Mouse (Mus musculus): ENCODE measurements around the gene Cdkn2aip. TPM values are rescaled to one million over a fixed set of nuclear protein-coding genes. Genes with fewer than 3 reads are reported as not detected.

Cdkn2aip gene
- polyA plus RNA-seq, 1 experiment from 2014 or later: 21.0 TPM

- Histone ChIP-seq H3K27ac (ENCODE audit: low read length) (peak overlapping the region; percentile 95), H3K9ac (ENCODE audit: low read depth, low read length) (peak overlapping the region; percentile 97), H3K27me3 (replicated peaks; ENCODE audit: control insufficient read depth, insufficient read depth, low read length) (no peaks in the 10 kb centered on the region), H3K9me3 (ENCODE audit: control insufficient read depth, low read length) (no peaks in the 10 kb centered on the region), H3K4me1 (ENCODE audit: control insufficient read depth, insufficient read depth, low read length) (peaks cover 6% of the 10 kb centered on the region), H3K4me3 (ENCODE audit: low read length) (peak overlapping the region; percentile 93), H3K36me3 (ENCODE audit: control insufficient read depth, insufficient read depth, low read length) (0 out of 2 replicates have a peak, but pooled peaks cover under 1% of the 10 kb centered on the region), H3K4me2 (ENCODE audit: low read depth, low read length) (peak overlapping the region; percentile 71)
- ATAC-seq: peak; percentile 20
- under 1% methylated on average over 50 of the region's 59 CpGs for WGBS
These were observed 39.5 kb downstream of the Cdkn2aip start for GRCm38 (mm10) chr8:47674140-47674776.

DNA sequence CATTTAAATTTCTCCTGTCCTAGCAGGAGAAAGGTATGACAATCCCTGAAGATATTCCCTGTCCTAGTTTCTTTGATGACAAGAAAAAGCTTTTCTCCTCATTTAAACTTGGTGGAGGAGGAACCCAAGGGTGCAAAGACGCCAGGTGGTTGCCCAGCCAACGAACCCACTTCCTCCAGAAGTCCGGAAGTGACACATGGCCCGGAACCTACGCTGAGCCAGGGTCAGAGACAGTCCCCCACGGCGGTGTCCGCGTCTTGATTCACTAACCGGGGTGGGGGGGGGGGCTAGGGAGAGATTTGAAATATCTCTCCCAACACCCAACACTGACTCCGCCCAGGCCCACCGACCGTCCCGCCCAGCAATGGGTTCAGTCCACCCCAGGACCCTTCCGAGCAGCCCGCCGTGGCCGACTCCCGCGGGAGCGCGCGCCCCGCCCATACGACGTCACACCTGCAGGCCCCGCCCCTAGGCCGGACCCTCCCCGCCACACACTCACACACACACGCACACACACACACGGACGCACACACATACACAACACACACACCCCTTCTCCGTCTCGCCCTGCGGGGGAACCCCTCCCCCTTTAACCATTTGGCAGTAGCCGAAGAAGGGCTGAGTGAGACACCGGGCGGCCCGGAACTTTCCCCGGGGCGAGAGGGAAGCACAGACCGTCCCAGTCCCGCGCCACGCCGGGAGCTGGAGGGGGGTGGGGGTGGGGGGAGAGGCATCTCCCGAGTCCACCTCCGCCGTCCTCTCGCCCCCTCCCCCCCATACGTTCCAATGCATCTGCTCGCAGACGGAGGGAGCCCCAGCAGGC lies 40.2 kb downstream of the Cdkn2aip start:
- under 1% methylated on average over 50 of the region's 53 CpGs for WGBS
- H3K36me3 ChIP-seq (ENCODE audit: control insufficient read depth, insufficient read depth, low read length): peaks cover 2% of the 10 kb centered on the region; the same call in 1 of the 2 replicates
- H3K4me3 ChIP-seq (ENCODE audit: low read length): peak overlapping the region; percentile 93
- peak overlapping the region; percentile 95 for H3K27ac ChIP-seq (ENCODE audit: low read length)
- ATAC-seq: peak; percentile 61
- no peaks in the 10 kb centered on the region for H3K9me3 ChIP-seq (ENCODE audit: control insufficient read depth, low read length)
- peaks cover 6% of the 10 kb centered on the region for H3K4me1 ChIP-seq (ENCODE audit: control insufficient read depth, insufficient read depth, low read length)
- H3K4me2 ChIP-seq (ENCODE audit: low read depth, low read length): peak overlapping the region; percentile 71
- peak overlapping the region; percentile 97 for H3K9ac ChIP-seq (ENCODE audit: low read depth, low read length)
- H3K27me3 ChIP-seq (replicated peaks; ENCODE audit: control insufficient read depth, insufficient read depth, low read length): no peaks in the 10 kb centered on the region

GRCm38 (mm10) chr8:47664231-47664785 lies 49.4 kb downstream of the Cdkn2aip start:
- Histone ChIP-seq H3K9ac (ENCODE audit: low read depth, low read length) (no peak overlapping the region), H3K27me3 (replicated peaks; ENCODE audit: control insufficient read depth, insufficient read depth, low read length) (no peaks in the 10 kb centered on the region), H3K36me3 (ENCODE audit: control insufficient read depth, insufficient read depth, low read length) (peaks cover 5% of the 10 kb centered on the region; the same call in 1 of the 2 replicates), H3K4me1 (ENCODE audit: control insufficient read depth, insufficient read depth, low read length) (no peaks in the 10 kb centered on the region), H3K4me3 (ENCODE audit: low read length) (no peak overlapping the region), H3K9me3 (ENCODE audit: control insufficient read depth, low read length) (no peaks in the 10 kb centered on the region), H3K27ac (ENCODE audit: low read length) (no peak overlapping the region), H3K4me2 (ENCODE audit: low read depth, low read length) (no peak overlapping the region)
- ATAC-seq: no peak
- 84% methylated on average over 8 of the region's 8 CpGs for WGBS

- Histone ChIP-seq H3K27me3 (replicated peaks; ENCODE audit: control insufficient read depth, insufficient read depth, low read length) (no peaks in the 10 kb centered on the region), H3K9ac (ENCODE audit: low read depth, low read length) (no peak overlapping the region), H3K4me3 (ENCODE audit: low read length) (no peak overlapping the region), H3K4me2 (ENCODE audit: low read depth, low read length) (no peak overlapping the region), H3K4me1 (ENCODE audit: control insufficient read depth, insufficient read depth, low read length) (no peaks in the 10 kb centered on the region), H3K9me3 (ENCODE audit: control insufficient read depth, low read length) (no peaks in the 10 kb centered on the region), H3K36me3 (ENCODE audit: control insufficient read depth, insufficient read depth, low read length) (0 out of 2 replicates have a peak, but pooled peaks cover 2% of the 10 kb centered on the region), H3K27ac (ENCODE audit: low read length) (no peak overlapping the region)
- peak; percentile 64 for ATAC-seq
- WGBS: 76% methylated on average over 5 of the region's 5 CpGs
These were observed 50.5 kb downstream of the Cdkn2aip start for GRCm38 (mm10) chr8:47663201-47663600.

DNA sequence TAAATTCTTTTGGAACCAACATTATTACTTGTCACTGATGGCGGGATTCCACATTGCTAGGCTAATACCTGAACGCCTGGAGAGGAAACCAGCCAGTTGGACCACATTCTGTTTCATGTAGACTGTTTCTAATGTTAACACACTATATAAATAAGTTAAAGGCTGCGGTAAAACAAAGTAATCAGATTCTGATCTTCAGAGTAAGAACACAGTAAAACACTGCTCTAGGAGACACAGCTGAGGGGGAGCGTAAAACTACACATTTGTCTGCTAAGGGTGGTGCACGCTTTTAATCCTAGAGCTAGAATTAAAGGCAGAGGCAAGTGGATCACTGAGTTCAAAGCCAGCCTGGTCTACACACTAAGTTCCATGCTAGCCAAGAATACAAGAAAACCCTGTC lies 51.0 kb downstream of the Cdkn2aip start:
- no peak overlapping the region for H3K9ac ChIP-seq (ENCODE audit: low read depth, low read length)
- ATAC-seq: no peak
- no peaks in the 10 kb centered on the region for H3K9me3 ChIP-seq (ENCODE audit: control insufficient read depth, low read length)

DNA sequence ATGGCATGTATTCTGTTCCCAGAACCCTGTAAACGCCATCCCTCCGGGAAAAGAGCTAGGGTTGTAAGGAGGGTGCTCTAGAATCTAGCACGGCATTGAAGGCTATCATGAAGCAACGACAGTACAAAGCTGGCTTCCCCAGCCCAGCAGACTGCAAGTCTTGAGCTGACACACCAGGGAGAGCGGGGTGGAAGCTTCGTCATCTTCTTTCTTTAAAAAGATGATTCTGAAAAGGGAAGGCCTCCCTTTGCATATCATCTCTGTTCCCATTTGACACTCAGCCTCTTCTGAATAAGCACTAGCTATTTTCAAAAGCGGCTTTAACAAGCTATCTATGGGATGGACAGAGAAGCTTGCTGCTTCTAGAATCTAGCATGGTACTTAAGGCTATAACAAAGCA lies 53.3 kb downstream of the Cdkn2aip start:
- Histone ChIP-seq H3K4me2 (ENCODE audit: low read depth, low read length) (no peak overlapping the region), H3K4me3 (ENCODE audit: low read length) (no peak overlapping the region), H3K36me3 (ENCODE audit: control insufficient read depth, insufficient read depth, low read length) (no peaks in the 10 kb centered on the region), H3K4me1 (ENCODE audit: control insufficient read depth, insufficient read depth, low read length) (no peaks in the 10 kb centered on the region), H3K27me3 (replicated peaks; ENCODE audit: control insufficient read depth, insufficient read depth, low read length) (no peaks in the 10 kb centered on the region), H3K9me3 (ENCODE audit: control insufficient read depth, low read length) (no peaks in the 10 kb centered on the region), H3K27ac (ENCODE audit: low read length) (no peak overlapping the region), H3K9ac (ENCODE audit: low read depth, low read length) (no peak overlapping the region)
- WGBS: 91% methylated on average over 7 of the region's 7 CpGs
- ATAC-seq: no peak

More for the DNA sequence above, 51.0 kb downstream of the Cdkn2aip start:
- no peak overlapping the region for H3K27ac ChIP-seq (ENCODE audit: low read length)
- WGBS: 82% methylated on average over 5 of the region's 5 CpGs
- H3K27me3 ChIP-seq (replicated peaks; ENCODE audit: control insufficient read depth, insufficient read depth, low read length): no peaks in the 10 kb centered on the region
- H3K36me3 ChIP-seq (ENCODE audit: control insufficient read depth, insufficient read depth, low read length): no peaks in the 10 kb centered on the region
- no peak overlapping the region for H3K4me3 ChIP-seq (ENCODE audit: low read length)
- H3K4me1 ChIP-seq (ENCODE audit: control insufficient read depth, insufficient read depth, low read length): no peaks in the 10 kb centered on the region
- H3K4me2 ChIP-seq (ENCODE audit: low read depth, low read length): no peak overlapping the region

- Histone ChIP-seq H3K9me3 (ENCODE audit: control insufficient read depth, low read length) (no peaks in the 10 kb centered on the region), H3K4me2 (ENCODE audit: low read depth, low read length) (no peak overlapping the region), H3K4me3 (ENCODE audit: low read length) (no peak overlapping the region), H3K27ac (ENCODE audit: low read length) (no peak overlapping the region), H3K9ac (ENCODE audit: low read depth, low read length) (no peak overlapping the region), H3K36me3 (ENCODE audit: control insufficient read depth, insufficient read depth, low read length) (no peaks in the 10 kb centered on the region), H3K27me3 (replicated peaks; ENCODE audit: control insufficient read depth, insufficient read depth, low read length) (no peaks in the 10 kb centered on the region), H3K4me1 (ENCODE audit: control insufficient read depth, insufficient read depth, low read length) (no peaks in the 10 kb centered on the region)
- ATAC-seq: no peak
- 75% methylated on average over 5 of the region's 5 CpGs for WGBS
These were observed 54.3 kb downstream of the Cdkn2aip start for GRCm38 (mm10) chr8:47659463-47659862.

Other genes with a start within 250 kb of the Cdkn2aip start
- 26.1 and 28.3 TPM in 2 replicates for gene Trappc11, start 180.5 kb downstream of the Cdkn2aip start, polyA plus RNA-seq (2015; fragmentation: Nextera tagmentation; extraction: Ambion mirVana)
- 30.4 and 34.9 TPM in 2 replicates for gene Rwdd4a, start 180.3 kb downstream of the Cdkn2aip start, polyA plus RNA-seq (2015; fragmentation: Nextera tagmentation; extraction: Ambion mirVana)
- 10.4 and 10.8 TPM in 2 replicates for gene Ing2, start 38.4 kb downstream of the Cdkn2aip start, polyA plus RNA-seq (2015; fragmentation: Nextera tagmentation; extraction: Ambion mirVana)
- not detected in 2 replicates for gene Cldn24, start 108.2 kb upstream of the Cdkn2aip start, polyA plus RNA-seq (2015; fragmentation: Nextera tagmentation; extraction: Ambion mirVana)
- gene Cldn22, start 110.5 kb upstream of the Cdkn2aip start, polyA plus RNA-seq (2015; fragmentation: Nextera tagmentation; extraction: Ambion mirVana): not detected in 2 replicates

All from intestine, embryonic 16.5 days (tissue).